ENCODE assay signal across 1 mouse cellular context in the genomic region with DNA sequence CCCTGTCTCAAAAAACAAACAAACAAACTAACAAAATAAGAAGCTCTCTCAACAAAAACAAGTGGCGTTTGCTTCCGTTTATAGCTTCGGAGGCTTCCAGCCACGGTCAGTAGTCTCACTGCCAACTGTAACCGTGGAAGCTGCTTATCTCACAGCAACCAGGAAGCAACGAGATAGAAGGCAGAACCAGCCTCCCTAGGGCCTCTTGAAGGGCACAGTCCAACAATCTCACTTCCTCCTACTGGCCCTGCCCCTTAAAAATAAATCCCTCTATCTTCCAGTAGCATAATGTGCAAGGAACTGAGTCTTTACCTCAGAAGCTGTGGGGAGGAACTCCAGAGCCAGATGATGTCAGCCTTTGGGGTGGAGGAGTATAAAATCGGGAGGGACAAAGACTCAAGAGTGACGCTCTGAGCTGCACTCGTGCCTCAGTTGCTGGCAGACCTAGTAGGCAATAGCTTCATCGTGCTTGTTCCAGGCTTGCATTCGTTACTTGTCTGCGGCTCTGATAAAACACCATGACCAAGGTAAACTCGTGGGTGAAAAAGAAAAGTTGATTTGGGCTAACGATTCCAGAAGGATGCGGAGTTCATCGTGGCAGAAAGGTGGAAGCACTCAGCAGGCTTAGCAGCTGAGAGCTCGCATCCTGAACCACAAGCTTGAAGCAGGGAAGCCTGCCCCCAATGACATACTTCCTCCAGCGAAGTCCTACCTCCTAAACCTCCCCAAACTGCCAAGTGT.
TF ChIP-seq lines count a peak whose summit lies in the region.

No protein-coding gene starts in this region.

TF ChIP-seq in MEL, 35 proteins besides CTCF, POLR2A, EP300 and RAD21 (continued from another document):
- TF ChIP-seq GABPA (IDR thresholded peaks at IDR 0.05; ENCODE audit: low read depth, low read length) (no peak), SIN3A (IDR thresholded peaks at IDR 0.05; ENCODE audit: low read length) (peak; percentile 86), POLR2AphosphoS5 (IDR thresholded peaks at IDR 0.05; ENCODE audit: borderline replicate concordance, low read depth, low read length) (peak; percentile 75; the same call in 1 of the 2 replicates), NELFE (IDR thresholded peaks at IDR 0.05; ENCODE audit: low read depth, low read length) (peak; percentile 46; the same call in 1 of the 2 replicates), NRF1 (IDR thresholded peaks at IDR 0.05; ENCODE audit: insufficient read depth, low read depth, low read length, poor library complexity, severe bottlenecking) (no peak), ETS1 (IDR thresholded peaks at IDR 0.05; ENCODE audit: low read depth, low read length) (peak; percentile 94), CHD2 (IDR thresholded peaks at IDR 0.05; ENCODE audit: low read length) (no peak; the same call in 1 of the 2 replicates), MEF2A (IDR thresholded peaks at IDR 0.05; ENCODE audit: extremely low read depth, insufficient replicate concordance, low read depth, low read length, poor library complexity, severe bottlenecking) (0 out of 2 replicates have a peak, but pooled peaks have one; percentile 36), USF1 (IDR thresholded peaks at IDR 0.05; ENCODE audit: low read depth, low read length) (no peak), ZMIZ1 (IDR thresholded peaks at IDR 0.05; ENCODE audit: low read depth, low read length) (peak; percentile 85; the same call in 1 of the 2 replicates), SMC3 (IDR thresholded peaks at IDR 0.05; ENCODE audit: low read depth, low read length) (no peak; the same call in 1 of the 2 replicates), TCF12 (IDR thresholded peaks at IDR 0.05; ENCODE audit: low read depth, low read length) (peak; percentile 89), HCFC1 (IDR thresholded peaks at IDR 0.05; ENCODE audit: low read depth, low read length) (peak; percentile 63; the same call in 1 of the 2 replicates), RCOR1 (IDR thresholded peaks at IDR 0.05; ENCODE audit: low read depth, low read length) (peak; percentile 89), ZNF384 (IDR thresholded peaks at IDR 0.05; ENCODE audit: low read depth, low read length) (0 out of 2 replicates have a peak, but pooled peaks have one; percentile 16), MXI1 (IDR thresholded peaks at IDR 0.05; ENCODE audit: low read depth, low read length) (peak; percentile 50), KAT2A (conservative IDR thresholded peaks at IDR 0.05; ENCODE audit: low read depth, low read length) (peak; percentile 40), MYC (IDR thresholded peaks at IDR 0.05; ENCODE audit: low read depth, low read length) (peak; percentile 52; the same call in 1 of the 2 replicates), MYB (IDR thresholded peaks at IDR 0.05; ENCODE audit: low read depth, low read length) (peak; percentile 90), ZC3H11A (IDR thresholded peaks at IDR 0.05; ENCODE audit: low read depth, low read length) (no peak), GATA1 (IDR thresholded peaks at IDR 0.05; ENCODE audit: low read depth, low read length) (peak; percentile 97)
TF ChIP-seq in MEL: peak in this region for 25.
